Mouse (Mus musculus): ENCODE measurements at regions not wholly inside any gene's neighbourhood (a gene's known extent, or its start where the extent isn't known, plus 50 kb on each side); places are given as distances from the start of the nearest gene placed in this dataset.

DNA sequence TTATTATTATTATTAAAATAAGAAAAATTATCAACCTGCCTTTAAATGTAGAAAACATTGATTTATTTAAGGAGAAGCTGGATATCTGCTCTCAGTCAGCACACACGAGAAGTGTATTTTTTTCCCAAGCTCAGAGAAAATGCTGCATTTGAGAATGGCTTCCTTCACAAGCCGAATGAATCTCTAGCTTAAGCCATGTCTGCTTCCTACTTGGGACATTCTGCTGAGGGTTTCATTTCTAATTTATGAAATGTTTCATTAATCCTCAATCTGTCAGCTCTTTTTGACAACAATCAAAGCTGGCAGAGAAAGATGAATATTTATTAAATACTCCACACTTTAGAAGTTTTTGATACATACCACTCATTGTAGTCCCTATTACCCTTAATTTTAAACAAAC lies 622.4 kb upstream of the Cypt12 start:
- no peak for DNase-seq (ENCODE audit: low spot score)
- Histone ChIP-seq H3K27me3 (ENCODE audit: low read depth, poor library complexity, severe bottlenecking) (no peaks in the 10 kb centered on the region), H3K9me3 (replicated peaks) (no peaks in the 10 kb centered on the region), H3K4me3 (no peak overlapping the region), H3K4me1 (peaks cover 7% of the 10 kb centered on the region; the same call in 1 of the 2 replicates), H3K27ac (no peak overlapping the region), H3K36me3 (no peaks in the 10 kb centered on the region)
- 94% methylated on average over 2 of the region's 2 CpGs for WGBS

DNA sequence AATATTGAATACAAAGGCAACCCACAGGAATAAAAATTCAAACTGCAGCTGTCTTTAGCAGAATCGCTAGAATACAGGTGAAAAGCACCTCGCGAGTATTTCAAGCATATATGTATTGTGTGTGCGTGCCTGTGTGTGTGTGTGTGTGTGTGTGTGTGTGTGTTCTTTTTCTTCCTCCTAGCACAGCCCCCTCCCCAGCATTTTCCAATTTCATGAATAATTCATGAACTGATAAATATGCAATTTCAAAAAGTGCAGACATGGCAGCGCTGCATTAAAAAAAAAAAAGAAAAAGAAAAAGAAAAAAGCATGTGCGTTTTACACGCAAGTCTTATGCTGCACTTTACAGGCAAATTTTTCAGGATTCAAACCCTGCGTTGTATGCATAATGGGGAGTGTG lies 621.9 kb upstream of the Cypt12 start:
- no peak overlapping the region for H3K4me3 ChIP-seq
- no peaks in the 10 kb centered on the region for H3K27me3 ChIP-seq (ENCODE audit: low read depth, poor library complexity, severe bottlenecking)
- no peak overlapping the region for H3K27ac ChIP-seq
- H3K9me3 ChIP-seq (replicated peaks): no peaks in the 10 kb centered on the region
- H3K36me3 ChIP-seq: no peaks in the 10 kb centered on the region
- no peak for DNase-seq (ENCODE audit: low spot score)
- H3K4me1 ChIP-seq: peaks cover 7% of the 10 kb centered on the region; the same call in 1 of the 2 replicates
- WGBS: 92% methylated on average over 8 of the region's 8 CpGs

DNA sequence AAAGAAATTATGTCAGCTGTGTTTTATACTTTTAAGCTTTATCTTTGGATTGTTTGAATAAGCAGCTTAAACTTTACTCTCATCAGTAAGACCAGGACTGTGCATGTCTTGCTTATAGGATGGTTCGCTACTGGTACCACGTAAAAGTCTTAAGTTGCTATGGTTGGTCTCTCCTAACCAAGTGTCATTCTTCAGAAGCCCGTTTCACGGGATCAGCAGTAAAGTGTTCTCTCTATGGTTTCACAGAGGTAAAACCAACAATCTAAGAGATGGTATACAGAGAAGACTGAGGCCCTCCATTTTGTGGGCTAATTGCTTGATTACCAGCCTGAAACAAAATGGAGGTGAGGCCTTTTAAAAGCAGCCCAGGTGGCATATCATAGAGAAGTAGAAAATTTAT lies 621.4 kb upstream of the Cypt12 start:
- WGBS: 93% methylated on average over 4 of the region's 4 CpGs
- no peaks in the 10 kb centered on the region for H3K27me3 ChIP-seq (ENCODE audit: low read depth, poor library complexity, severe bottlenecking)
- no peak for DNase-seq (ENCODE audit: low spot score)
- peaks cover 7% of the 10 kb centered on the region; the same call in 1 of the 2 replicates for H3K4me1 ChIP-seq
- no peaks in the 10 kb centered on the region for H3K36me3 ChIP-seq
- H3K27ac ChIP-seq: no peak overlapping the region
- H3K4me3 ChIP-seq: no peak overlapping the region
- no peaks in the 10 kb centered on the region for H3K9me3 ChIP-seq (replicated peaks)

DNA sequence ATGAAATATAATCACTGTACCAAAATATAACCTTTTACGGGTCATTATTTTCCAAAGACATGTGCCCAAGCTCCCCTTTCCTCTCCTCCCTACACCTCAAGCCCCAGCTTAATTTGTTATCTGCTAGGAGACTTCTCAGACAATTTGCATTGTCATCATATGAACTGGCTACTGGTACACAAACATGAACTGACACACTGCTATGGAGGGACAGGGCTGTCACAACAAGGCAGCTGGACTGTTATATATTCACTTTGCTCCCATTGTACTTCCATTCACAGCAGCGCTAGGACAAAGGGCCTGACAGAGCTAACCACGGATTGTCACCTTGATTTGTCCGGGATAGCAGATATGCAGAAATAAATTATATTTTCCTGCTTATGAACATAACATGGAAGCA lies 620.5 kb upstream of the Cypt12 start:
- Histone ChIP-seq H3K27ac (no peak overlapping the region), H3K27me3 (ENCODE audit: low read depth, poor library complexity, severe bottlenecking) (no peaks in the 10 kb centered on the region), H3K4me1 (0 out of 2 replicates have a peak, but pooled peaks cover 3% of the 10 kb centered on the region), H3K9me3 (replicated peaks) (no peaks in the 10 kb centered on the region), H3K36me3 (no peaks in the 10 kb centered on the region), H3K4me3 (no peak overlapping the region)
- no peak for DNase-seq (ENCODE audit: low spot score)
- WGBS: 92% methylated on average over 4 of the region's 4 CpGs

DNA sequence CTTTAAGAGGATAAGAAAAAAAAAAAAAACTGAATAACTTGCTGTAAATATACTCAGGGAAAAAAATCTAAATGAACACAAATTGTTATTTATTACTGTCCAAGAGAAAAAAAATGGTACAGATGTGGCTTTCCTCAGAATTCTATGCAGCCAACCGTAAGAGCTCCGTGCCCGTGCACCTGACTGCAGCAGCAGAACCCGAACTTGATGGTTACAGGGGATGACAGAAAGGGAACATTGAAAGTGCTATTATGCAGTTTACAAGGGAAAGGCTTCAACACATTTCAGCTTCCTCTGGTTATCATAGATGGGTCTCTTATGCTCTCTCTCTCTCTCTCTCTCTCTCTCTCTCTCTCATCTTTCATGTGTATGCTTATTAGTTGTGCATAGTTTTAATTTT lies 618.8 kb upstream of the Cypt12 start:
- H3K27ac ChIP-seq: no peak overlapping the region
- DNase-seq (ENCODE audit: low spot score): no peak
- no peaks in the 10 kb centered on the region for H3K27me3 ChIP-seq (ENCODE audit: low read depth, poor library complexity, severe bottlenecking)
- H3K4me3 ChIP-seq: no peak overlapping the region
- H3K36me3 ChIP-seq: no peaks in the 10 kb centered on the region
- 85% methylated on average over 4 of the region's 4 CpGs for WGBS
- no peaks in the 10 kb centered on the region for H3K4me1 ChIP-seq
- no peaks in the 10 kb centered on the region for H3K9me3 ChIP-seq (replicated peaks)

DNA sequence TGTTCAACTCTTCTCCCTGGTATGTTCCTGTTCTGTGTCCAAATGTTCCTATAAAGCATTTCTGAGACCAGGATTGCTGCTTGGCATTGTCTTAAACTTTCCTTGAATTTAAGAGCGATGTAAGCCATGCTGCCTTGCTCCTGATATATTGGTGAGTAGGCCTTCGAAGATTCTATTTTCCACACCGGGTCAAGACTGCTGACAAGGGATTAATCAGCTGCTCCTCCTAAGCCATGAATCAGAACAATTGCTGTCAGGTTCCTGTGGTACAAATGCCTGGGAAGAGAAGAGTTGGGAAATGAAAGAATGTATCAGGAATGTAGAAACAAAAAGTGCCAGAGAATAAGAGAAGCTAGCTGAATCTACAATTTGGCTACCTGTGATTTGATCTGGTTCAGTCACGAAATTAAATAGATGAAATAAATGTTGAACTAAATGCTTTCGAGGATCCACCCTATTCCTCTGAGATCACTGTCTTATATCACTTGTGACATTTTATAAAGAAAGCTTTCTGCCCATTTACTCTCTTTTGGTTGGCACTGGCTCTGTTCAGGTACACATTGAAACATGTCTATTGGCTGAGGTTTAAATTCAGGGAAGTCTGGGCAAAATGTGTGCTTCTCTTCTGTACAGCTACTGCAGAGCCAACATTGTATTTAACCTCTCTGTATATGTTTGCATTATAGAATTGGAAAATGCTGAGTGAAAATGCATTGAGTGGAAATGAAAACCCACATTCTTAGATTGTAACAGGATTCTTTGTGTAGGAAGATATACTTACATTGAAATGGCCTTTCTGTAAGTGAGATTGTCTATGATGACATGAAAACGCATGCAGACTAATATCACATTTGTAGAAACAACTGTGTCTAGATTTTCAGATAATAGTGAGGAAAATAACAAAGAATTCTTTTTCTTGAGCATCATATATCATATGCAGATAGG lies 617.5 kb upstream of the Cypt12 start:
- H3K4me3 ChIP-seq: no peak overlapping the region
- no peak for DNase-seq (ENCODE audit: low spot score)
- H3K4me1 ChIP-seq: no peaks in the 10 kb centered on the region
- H3K9me3 ChIP-seq (replicated peaks): no peaks in the 10 kb centered on the region
- no peak overlapping the region for H3K27ac ChIP-seq
- 83% methylated on average over 6 of the region's 6 CpGs for WGBS
- H3K27me3 ChIP-seq (ENCODE audit: low read depth, poor library complexity, severe bottlenecking): no peaks in the 10 kb centered on the region
- no peaks in the 10 kb centered on the region for H3K36me3 ChIP-seq

DNA sequence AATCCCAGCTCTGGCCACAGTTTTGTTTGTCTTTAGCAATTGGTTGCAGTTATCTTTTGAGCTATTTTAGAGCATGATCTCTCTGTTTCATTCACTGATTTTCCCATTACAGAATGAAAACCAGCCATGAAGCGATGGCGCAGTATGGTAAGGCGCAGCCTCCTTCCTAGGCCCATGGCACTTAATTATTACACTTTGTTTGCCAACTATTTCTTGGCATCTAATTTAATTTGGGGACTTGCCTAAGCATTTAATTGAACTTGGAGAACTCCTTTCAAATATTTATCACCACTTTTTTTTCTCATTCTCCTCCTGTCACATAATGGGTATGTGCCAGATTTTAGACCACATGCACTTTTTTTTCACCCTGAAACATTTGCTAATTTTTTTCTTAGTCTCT lies 588.0 kb upstream of the Cypt12 start:
- Histone ChIP-seq H3K4me1 (no peaks in the 10 kb centered on the region), H3K9me3 (replicated peaks) (no peaks in the 10 kb centered on the region), H3K27ac (no peak overlapping the region), H3K4me3 (no peak overlapping the region), H3K27me3 (ENCODE audit: low read depth, poor library complexity, severe bottlenecking) (no peaks in the 10 kb centered on the region), H3K36me3 (no peaks in the 10 kb centered on the region)
- 95% methylated on average over 3 of the region's 3 CpGs for WGBS
- DNase-seq (ENCODE audit: low spot score): no peak

All from limb, embryonic 10.5 days (tissue).